Mouse (Mus musculus) kidney, postnatal 0 days (tissue): ENCODE results near the gene Mgat4e. TPM values are rescaled to one million over a fixed set of nuclear protein-coding genes. Genes with fewer than 3 reads are reported as not detected.
"Not testable (repeated sequence)": the region's sequence is repeated elsewhere in the genome, so short reads cannot be mapped to it uniquely, and the experiment has no call there.

Experiments used
- ATAC-seq: fragments of 200-750 bp; cut with Nextera tagmentation; replicated peaks from 2 replicates; pipeline ENCODE4 v1.8.0; 2017; ENCODE audit warnings: low read depth, moderate number of reproducible peaks, moderate TSS enrichment, moderate library complexity; ENCODE audit not compliant: low FRiP score
- DNase-seq: peaks from one replicate; pipeline ENCODE4 v3.0.0-alpha.2; 2016; ENCODE audit warnings: low spot score
- H3K27ac ChIP-seq: fragments of 300-500 bp; sonication (generic); 2 replicates; pipeline ENCODE4 v1.5.1; 2014; ENCODE audit warnings: mild to moderate bottlenecking
- H3K27me3 ChIP-seq: fragments of 300-500 bp; sonication (generic); 2 replicates; pipeline ENCODE4 v1.6.1; 2014; ENCODE audit warnings: low read length, mixed read lengths; ENCODE audit not compliant: insufficient read depth
- H3K36me3 ChIP-seq: fragments of 300-500 bp; sonication (generic); 2 replicates; pipeline ENCODE4 v1.6.1; 2014; ENCODE audit warnings: low read length, mixed read lengths; ENCODE audit not compliant: insufficient read depth
- H3K4me1 ChIP-seq: fragments of 300-500 bp; sonication (generic); replicated peaks from 2 replicates; pipeline ENCODE4 v1.6.1; 2014; ENCODE audit warnings: antibody characterized with exemption, low read length, mixed read lengths; ENCODE audit not compliant: insufficient read depth
- H3K4me2 ChIP-seq: fragments of 300-500 bp; sonication (generic); 2 replicates; pipeline ENCODE4 v1.6.1; 2014; ENCODE audit warnings: mild to moderate bottlenecking, low read length, moderate library complexity, mixed read lengths
- H3K4me3 ChIP-seq: fragments of 300-500 bp; sonication (generic); replicated peaks from 2 replicates; pipeline ENCODE4 v1.5.1; 2014; ENCODE audit warnings: low read depth, low read length
- H3K9ac ChIP-seq: fragments of 300-500 bp; sonication (generic); 2 replicates; pipeline ENCODE4 v1.6.1; 2014; ENCODE audit warnings: low read depth, low read length
- H3K9me3 ChIP-seq: fragments of 300-500 bp; sonication (generic); replicated peaks from 2 replicates; pipeline ENCODE4 v1.6.1; 2016; ENCODE audit warnings: low read length, inconsistent platforms, mixed read lengths
- CTCF ChIP-seq: IDR thresholded peaks from 2 replicates; pipeline ENCODE4 v1.5.1; 2016; ENCODE audit warnings: antibody characterized with exemption, low read depth, mild to moderate bottlenecking, moderate library complexity
- WGBS: fragments of 180-500 bp; shearing (Covaris S2); extraction: QIAGEN DNeasy Blood & Tissue Kit; methylation state at CpG from one replicate; pipeline ENCODE4 v1.1.7; 2014; 5-methylcytosine and 5-hydroxymethylcytosine counted together
- polyA plus RNA-seq: library from polyadenylated mRNA; unstranded; fragments of >200 nt; fragmentation: Nextera tagmentation; extraction: Ambion mirVana; gene quantifications from 2 replicates; pipeline ENCODE4 v1.2.1, GENCODE M21; 2015

Gene Mgat4e
- polyA plus RNA-seq, 1 experiment from 2014 or later, result not detected

GRCm38 (mm10) chr1:134518677-134519076 is 30.8 kb downstream of the Mgat4e start:
- H3K36me3 ChIP-seq, result no peaks in the 10 kb centered on the region
- peak; percentile 77 for ATAC-seq
- WGBS, result 6% methylated on average over 7 of the region's 7 CpGs
- TF ChIP-seq CTCF, result peak; percentile 90
- peak; percentile 98 for DNase-seq
- no peaks in the 10 kb centered on the region for H3K27me3 ChIP-seq
- H3K9me3 ChIP-seq, result no peaks in the 10 kb centered on the region
- H3K9ac ChIP-seq, result no peak overlapping the region
- no peak overlapping the region for H3K27ac ChIP-seq
- no peak overlapping the region for H3K4me2 ChIP-seq
- H3K4me1 ChIP-seq, result peaks cover 9% of the 10 kb centered on the region; the same call in 1 of the 2 replicates
- no peak overlapping the region for H3K4me3 ChIP-seq

DNA sequence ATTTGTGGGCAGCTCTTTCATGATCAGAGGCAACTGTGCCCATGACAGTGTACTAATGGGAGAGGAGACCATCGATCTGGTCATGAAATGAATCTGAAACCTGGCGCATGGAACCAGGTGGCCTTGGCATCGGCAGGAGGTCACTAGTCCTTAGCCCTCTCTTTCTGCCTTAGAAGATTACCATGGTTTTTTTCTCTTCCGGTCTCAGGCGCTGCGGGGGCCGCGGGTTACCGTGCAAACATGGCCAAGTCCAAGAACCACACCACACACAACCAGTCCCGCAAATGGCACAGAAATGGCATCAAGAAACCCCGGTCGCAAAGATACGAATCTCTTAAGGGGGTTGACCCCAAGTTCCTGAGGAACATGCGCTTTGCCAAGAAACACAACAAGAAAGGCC is 31.6 kb downstream of the Mgat4e start:
- WGBS, result 93% methylated on average over 14 of the region's 14 CpGs
- H3K27me3 ChIP-seq, H3K4me3 ChIP-seq, ATAC-seq, H3K27ac ChIP-seq, H3K36me3 ChIP-seq, H3K4me2 ChIP-seq, H3K9ac ChIP-seq, DNase-seq, H3K9me3 ChIP-seq: not testable (repeated sequence)
- H3K4me1 ChIP-seq, result peaks cover 17% of the 10 kb centered on the region

DNA sequence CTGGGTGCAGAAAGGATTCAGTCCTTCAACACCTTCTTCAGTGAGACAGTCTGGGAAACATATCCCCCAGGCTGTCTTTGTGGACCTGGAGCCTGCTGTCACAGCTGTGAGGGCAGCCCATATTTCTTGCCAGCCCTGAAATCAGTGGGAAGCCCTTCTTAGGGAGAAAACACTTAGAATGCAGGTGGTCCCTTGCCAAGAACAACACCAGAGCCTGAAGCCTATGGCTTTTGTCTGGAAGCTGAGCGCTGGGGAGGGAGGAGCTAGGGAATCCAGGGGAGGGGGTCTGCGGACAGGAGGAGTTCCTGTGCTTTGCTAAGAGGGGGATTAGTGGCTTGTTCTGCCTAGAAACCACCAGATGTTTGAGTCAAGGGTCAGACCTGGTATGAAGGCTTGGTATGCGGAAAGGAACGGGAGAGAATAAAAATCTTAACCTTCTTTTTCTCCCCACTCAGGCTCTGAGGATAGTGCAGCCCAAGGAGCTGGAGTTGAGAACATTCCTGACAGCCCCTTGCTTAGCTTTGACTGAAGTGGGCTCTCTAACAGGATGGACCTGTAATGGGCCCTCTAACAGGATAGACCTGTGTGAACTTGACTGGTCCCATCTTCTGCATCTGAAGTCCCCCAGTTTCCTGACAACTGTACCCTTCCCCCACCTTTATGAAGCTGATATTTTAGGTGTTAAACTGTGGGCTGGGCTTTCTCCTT is 32.8 kb downstream of the Mgat4e start:
- no peaks in the 10 kb centered on the region for H3K9me3 ChIP-seq

DNA sequence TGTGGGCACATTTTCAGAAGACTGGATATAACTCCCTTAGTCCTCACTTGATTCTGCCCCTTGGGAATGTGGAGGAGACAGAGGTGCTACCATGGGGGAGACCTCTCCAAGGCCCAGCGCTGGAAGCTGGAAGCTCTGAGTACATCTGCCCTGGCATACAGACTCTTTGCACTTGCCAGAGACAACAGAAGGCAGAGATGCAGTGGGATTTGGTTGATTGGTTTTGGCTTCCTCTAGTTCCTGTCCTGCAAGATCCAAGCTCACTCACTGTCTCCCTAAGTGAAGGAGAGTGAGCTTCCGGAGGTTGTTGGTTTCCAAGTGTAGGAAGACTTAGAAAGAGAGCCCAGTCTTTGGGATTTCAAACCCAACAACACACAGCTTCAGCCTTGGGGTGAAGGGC is 33.6 kb downstream of the Mgat4e start:
- DNase-seq, result no peak
- H3K9me3 ChIP-seq, result no peaks in the 10 kb centered on the region
- no peak overlapping the region for H3K4me2 ChIP-seq
- ATAC-seq, result no peak
- no peak overlapping the region for H3K9ac ChIP-seq
- H3K27me3 ChIP-seq, result no peaks in the 10 kb centered on the region
- no peaks in the 10 kb centered on the region for H3K36me3 ChIP-seq
- no peak overlapping the region for H3K4me3 ChIP-seq
- peaks cover 17% of the 10 kb centered on the region for H3K4me1 ChIP-seq
- H3K27ac ChIP-seq, result peak overlapping the region; percentile 72
- no peak for TF ChIP-seq CTCF
- WGBS, result 80% methylated on average over 2 of the region's 2 CpGs

More for the DNA sequence above, 32.8 kb downstream of the Mgat4e start:
- Histone ChIP-seq H3K4me2 (no peak overlapping the region), H3K27ac (peak overlapping the region; percentile 72), H3K9ac (no peak overlapping the region), H3K4me3 (no peak overlapping the region), H3K36me3 (no peaks in the 10 kb centered on the region), H3K27me3 (no peaks in the 10 kb centered on the region), H3K4me1 (peaks cover 17% of the 10 kb centered on the region)
- 17% methylated on average over 4 of the region's 4 CpGs for WGBS
- ATAC-seq (peak; percentile 33; the same call in 1 of the 2 replicates), DNase-seq (peak; percentile 92)
- no peak for TF ChIP-seq CTCF

DNA sequence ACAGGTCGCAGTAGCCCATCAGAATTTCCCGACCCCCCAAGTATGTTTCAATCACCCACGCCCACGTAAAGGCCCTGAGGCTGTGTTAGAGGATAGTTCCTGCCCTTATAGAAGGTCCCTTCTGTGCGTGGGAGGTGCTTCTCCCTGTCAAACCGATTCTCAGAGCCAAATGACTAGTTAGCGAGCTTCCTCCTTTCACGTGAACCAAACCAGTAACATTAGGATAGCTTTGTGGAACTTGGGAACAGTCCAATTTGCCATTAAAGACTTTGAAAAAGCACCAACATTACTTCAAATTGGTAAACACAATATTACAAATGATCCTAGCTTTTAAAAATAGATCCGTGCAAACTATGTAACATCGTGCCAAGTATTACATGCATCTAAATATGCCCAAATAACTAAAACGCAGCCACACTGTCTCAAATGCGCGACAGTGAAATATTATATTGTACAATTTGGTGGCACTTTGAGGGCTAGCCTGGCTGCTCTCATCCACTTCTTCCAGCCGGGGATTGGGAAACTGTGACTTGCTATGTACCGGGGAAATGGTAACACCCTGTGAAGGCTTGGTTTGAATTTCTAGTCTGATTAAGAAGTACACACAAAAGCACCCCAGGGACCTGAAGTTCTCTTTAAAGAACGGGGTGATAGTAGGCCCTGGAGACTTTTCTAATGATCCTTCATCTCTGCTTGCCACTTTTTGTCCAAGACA is 35.4 kb downstream of the Mgat4e start:
- Histone ChIP-seq H3K27me3 (no peaks in the 10 kb centered on the region), H3K9me3 (no peaks in the 10 kb centered on the region), H3K9ac (peak overlapping the region; percentile 51; the same call in 1 of the 2 replicates), H3K4me3 (peak overlapping the region; percentile 48), H3K4me1 (peaks cover 17% of the 10 kb centered on the region), H3K4me2 (peak overlapping the region; percentile 90), H3K36me3 (no peaks in the 10 kb centered on the region), H3K27ac (no peak overlapping the region)
- ATAC-seq, result no peak
- peak; percentile 46 for DNase-seq
- WGBS, result 37% methylated on average over 16 of the region's 16 CpGs
- TF ChIP-seq CTCF, result no peak

DNA sequence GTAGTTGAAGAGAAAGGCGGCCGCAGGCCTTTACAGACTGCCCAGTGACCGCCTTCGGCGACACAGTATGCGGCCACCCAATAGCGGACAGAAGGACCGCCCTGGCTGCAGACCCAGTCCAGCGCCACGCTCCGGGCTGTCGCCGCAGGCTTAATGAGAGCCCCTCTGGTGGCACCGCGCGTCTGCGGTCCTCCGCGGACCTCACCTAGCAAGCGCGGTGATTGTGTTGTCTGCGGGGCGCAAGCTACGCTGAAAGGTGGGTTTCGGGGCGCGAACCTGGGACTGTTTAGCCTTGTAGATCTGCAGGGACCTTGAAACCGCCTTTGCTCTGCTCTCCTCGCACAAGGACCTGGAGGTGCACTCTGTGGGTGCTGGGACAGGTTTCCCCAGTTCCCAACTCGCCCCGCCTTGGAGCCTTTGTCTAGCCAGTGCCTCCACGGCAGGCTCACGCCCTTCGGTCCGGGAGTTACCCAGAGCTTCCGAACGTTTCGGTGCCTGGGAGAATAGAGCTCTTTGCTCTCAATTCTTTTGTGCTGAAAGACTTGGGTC is 36.1 kb downstream of the Mgat4e start:
- Histone ChIP-seq H3K4me1 (peaks cover 17% of the 10 kb centered on the region), H3K9me3 (no peaks in the 10 kb centered on the region)
- 3% methylated on average over 38 of the region's 38 CpGs for WGBS

More for the DNA sequence above, 36.1 kb downstream of the Mgat4e start:
- no peak for ATAC-seq
- Histone ChIP-seq H3K9ac (peak overlapping the region; percentile 51), H3K36me3 (no peaks in the 10 kb centered on the region), H3K27me3 (no peaks in the 10 kb centered on the region), H3K4me3 (peak overlapping the region; percentile 48), H3K4me2 (peak overlapping the region; percentile 90), H3K27ac (no peak overlapping the region)
- TF ChIP-seq CTCF, result no peak
- peak; percentile 39 for DNase-seq
